Mouse (Mus musculus) embryonic facial prominence, embryonic 12.5 days (tissue): Measurements from ENCODE around the gene Fzd10. TPM values are rescaled to one million over a fixed set of nuclear protein-coding genes. Genes with fewer than 3 reads are reported as not detected.

ENCODE experiments used
- ATAC-seq: fragments of 200-750 bp; cut with Nextera tagmentation; 2 replicates; pipeline ENCODE4 v1.8.0; 2017; ENCODE audit not compliant: insufficient number of reproducible peaks, insufficient read depth, low FRiP score, low TSS enrichment
- H3K27ac ChIP-seq: fragments of 300-500 bp; sonication (generic); 2 replicates; pipeline ENCODE4 v1.5.1; 2016; ENCODE audit warnings: mild to moderate bottlenecking
- H3K27me3 ChIP-seq: fragments of 300-500 bp; sonication (generic); 2 replicates; pipeline ENCODE4 v1.6.1; 2016; ENCODE audit warnings: mild to moderate bottlenecking, moderate library complexity
- H3K36me3 ChIP-seq: fragments of 300-500 bp; sonication (generic); 2 replicates; pipeline ENCODE4 v1.6.1; 2016; ENCODE audit warnings: mild to moderate bottlenecking
- H3K4me1 ChIP-seq: fragments of 300-500 bp; sonication (generic); 2 replicates; pipeline ENCODE4 v1.6.1; 2016
- H3K4me2 ChIP-seq: fragments of 300-500 bp; sonication (generic); replicated peaks from 2 replicates; pipeline ENCODE4 v1.6.1; 2016; ENCODE audit warnings: mild to moderate bottlenecking, moderate library complexity
- H3K4me3 ChIP-seq: fragments of 300-500 bp; sonication (generic); 2 replicates; pipeline ENCODE4 v1.5.1; 2016; ENCODE audit warnings: mild to moderate bottlenecking
- H3K9ac ChIP-seq: fragments of 300-500 bp; sonication (generic); 2 replicates; pipeline ENCODE4 v1.6.1; 2016; ENCODE audit warnings: mild to moderate bottlenecking, moderate library complexity
- H3K9me3 ChIP-seq: fragments of 300-500 bp; sonication (generic); 2 replicates; pipeline ENCODE4 v1.6.1; 2016; ENCODE audit warnings: mild to moderate bottlenecking, moderate library complexity
- WGBS: fragments of 180-500 bp; shearing (Covaris S2); methylation state at CpG from one replicate; pipeline ENCODE4 v1.1.7; 2016; 5-methylcytosine and 5-hydroxymethylcytosine counted together
- polyA plus RNA-seq: library from polyadenylated mRNA; unstranded; fragments of >200 nt; fragmentation: Nextera tagmentation; extraction: Ambion mirVana; gene quantifications from 2 replicates; pipeline ENCODE4 v1.2.1, GENCODE M21; 2016

The Fzd10 gene
- 8.1 and 8.2 TPM in 2 replicates for polyA plus RNA-seq

DNA sequence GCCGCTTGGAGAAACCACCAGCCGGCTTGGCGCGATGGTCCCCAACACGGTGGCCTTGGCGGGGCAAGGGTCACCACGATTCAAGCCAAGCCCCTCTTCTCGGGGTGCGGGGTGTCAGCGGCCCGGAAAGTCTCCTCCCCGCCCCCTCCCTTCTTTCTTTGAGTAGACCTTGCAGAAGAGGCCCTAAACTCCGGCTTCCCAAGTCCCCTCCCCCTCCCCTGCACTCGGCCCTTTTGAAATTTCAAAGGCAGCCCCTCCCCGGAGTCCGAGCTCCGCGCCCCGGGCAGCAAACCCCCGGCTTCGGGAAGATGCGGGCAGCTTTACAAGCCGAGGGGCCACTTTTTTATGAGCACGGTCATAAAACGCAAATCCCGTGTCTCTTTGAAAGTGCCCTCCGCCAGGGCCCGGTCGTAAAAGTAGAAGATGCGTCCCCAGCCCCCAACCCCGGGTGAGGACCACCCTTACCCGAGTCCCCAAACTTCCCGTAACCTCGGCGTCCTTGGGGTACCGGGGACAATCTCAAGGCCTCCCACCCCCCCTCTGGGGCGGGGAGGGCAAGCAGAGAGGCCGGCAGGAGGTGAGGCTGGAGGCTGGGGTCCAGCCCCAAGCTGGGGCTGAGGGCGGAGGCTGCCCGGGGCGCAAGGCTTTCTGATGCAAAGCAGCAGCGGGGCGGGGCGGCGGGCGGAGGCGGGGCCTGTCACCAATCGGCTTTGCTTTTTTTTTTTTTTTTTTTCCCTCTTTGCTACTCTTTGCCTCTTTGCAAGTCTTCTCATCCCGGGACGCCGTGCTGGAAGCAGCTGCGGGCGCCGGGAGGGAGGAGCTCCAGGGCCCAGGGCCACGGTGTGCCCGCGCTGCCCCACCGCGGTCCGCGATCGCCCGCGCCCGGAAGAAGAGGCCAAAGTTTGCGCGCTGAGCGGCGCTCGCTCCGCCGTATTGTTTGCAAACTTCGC, at the start of gene Fzd10:
Fzd10 (plus strand) TSS at position 773 of the 950 bp plus-strand sequence.
- WGBS: under 1% methylated on average over 64 of the region's 73 CpGs
- H3K4me2 ChIP-seq: peak within 1 kb of the TSS; percentile 92
- 0 out of 2 replicates have a peak, but pooled peaks have one; percentile 17 for ATAC-seq
- H3K27me3 ChIP-seq: peaks cover 35% of the 10 kb centered on the region
- peak within 1 kb of the TSS; percentile 79 for H3K4me3 ChIP-seq
- no peaks in the 10 kb centered on the region for H3K9me3 ChIP-seq
- H3K27ac ChIP-seq: peak within 1 kb of the TSS; percentile 96
- H3K9ac ChIP-seq: peak within 1 kb of the TSS; percentile 83
- no peaks in the 10 kb centered on the region for H3K36me3 ChIP-seq
- H3K4me1 ChIP-seq: peaks cover 42% of the 10 kb centered on the region

DNA sequence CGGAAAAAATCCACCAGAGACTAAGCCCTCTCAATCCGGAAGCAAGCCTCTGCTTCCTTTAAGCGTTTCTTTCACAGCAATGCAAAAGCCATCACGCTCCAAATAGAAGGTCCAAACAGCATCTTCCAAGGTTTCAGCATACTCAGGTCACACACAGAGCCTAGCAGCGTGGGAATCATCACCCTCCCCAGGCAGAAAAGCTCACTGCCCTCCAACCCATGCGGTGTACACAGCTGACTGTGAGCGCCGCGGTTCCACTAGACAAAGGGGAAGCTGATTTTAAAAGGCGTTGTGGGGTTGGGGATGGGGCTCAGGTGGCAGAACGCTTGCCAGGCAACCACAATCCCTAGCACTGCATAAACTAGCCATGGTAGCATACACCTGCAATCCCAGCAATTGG, 49.2 kb upstream of the Fzd10 start:
- WGBS: 7% methylated on average over 11 of the region's 11 CpGs
- Histone ChIP-seq H3K9me3 (no peaks in the 10 kb centered on the region), H3K9ac (no peak overlapping the region), H3K4me3 (no peak overlapping the region), H3K27ac (no peak overlapping the region), H3K36me3 (no peaks in the 10 kb centered on the region), H3K4me2 (peak overlapping the region; percentile 36), H3K27me3 (peaks cover 22% of the 10 kb centered on the region), H3K4me1 (0 out of 2 replicates have a peak, but pooled peaks cover 6% of the 10 kb centered on the region)
- ATAC-seq: no peak

DNA sequence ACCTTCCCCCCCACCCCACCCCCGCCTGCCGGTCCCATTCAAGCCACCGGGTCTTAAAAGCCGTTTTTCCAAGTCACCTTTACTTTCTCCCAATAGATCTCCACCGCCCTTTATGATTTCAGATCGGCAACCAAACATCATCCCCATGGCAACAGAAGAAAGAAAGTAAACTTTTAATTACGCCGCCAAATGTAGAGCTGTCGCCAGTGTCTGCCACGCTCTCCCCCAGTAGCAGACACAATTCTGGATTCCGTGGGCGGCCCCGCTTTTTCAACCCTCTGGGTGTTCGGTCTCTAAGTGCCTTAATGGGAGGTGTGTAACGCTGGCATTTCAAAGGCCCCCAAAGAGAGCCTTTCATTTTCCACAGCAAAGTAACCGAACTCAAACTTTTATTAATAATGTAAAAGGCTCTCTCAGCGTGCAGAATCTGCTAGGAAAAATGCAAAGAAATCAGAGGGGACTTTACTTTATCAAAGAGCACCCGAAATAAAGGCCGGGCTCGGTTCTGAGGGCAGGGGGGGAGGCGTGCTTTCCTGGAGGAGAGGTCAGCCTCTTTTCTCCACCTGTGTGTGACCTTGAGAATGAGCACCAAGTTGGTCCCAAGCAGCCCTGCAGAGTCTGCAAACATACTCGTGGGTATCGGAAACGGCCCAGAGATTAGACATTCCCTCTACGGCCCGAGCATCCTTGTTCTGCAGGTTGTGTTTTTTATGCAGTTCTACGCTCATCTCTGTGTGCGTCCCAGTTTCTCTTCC, 48.3 kb upstream of the Fzd10 start:
- 10% methylated on average over 28 of the region's 28 CpGs for WGBS
- Histone ChIP-seq H3K36me3 (no peaks in the 10 kb centered on the region), H3K27me3 (peaks cover 22% of the 10 kb centered on the region), H3K9me3 (no peaks in the 10 kb centered on the region), H3K4me1 (0 out of 2 replicates have a peak, but pooled peaks cover 6% of the 10 kb centered on the region), H3K4me2 (peak overlapping the region; percentile 38), H3K27ac (no peak overlapping the region), H3K4me3 (peak overlapping the region; percentile 23), H3K9ac (no peak overlapping the region)
- ATAC-seq: no peak

DNA sequence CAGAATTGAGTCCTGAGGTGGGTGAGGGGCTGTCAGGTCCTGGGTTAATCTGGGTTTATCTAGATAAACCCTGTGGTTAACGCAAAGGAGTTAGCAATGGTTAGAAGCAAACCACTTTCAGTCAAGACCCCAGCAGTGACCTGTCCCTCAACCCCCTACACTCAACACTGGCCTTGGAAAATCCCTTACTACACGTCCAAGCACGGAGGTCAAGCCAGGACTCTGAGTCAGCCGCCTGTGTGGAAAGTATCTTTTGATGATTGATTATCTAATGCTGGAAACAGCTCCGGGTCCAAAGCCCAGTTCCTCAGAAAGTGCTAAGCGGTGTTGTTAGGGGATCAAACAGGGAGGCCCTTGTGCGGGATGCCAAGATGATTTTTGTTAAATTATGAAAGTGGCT, 42.5 kb upstream of the Fzd10 start:
- Histone ChIP-seq H3K4me1 (no peaks in the 10 kb centered on the region), H3K27ac (no peak overlapping the region), H3K27me3 (no peaks in the 10 kb centered on the region), H3K4me2 (no peak overlapping the region), H3K9ac (no peak overlapping the region), H3K36me3 (no peaks in the 10 kb centered on the region), H3K4me3 (no peak overlapping the region), H3K9me3 (no peaks in the 10 kb centered on the region)
- no peak for ATAC-seq
- 46% methylated on average over 7 of the region's 7 CpGs for WGBS

DNA sequence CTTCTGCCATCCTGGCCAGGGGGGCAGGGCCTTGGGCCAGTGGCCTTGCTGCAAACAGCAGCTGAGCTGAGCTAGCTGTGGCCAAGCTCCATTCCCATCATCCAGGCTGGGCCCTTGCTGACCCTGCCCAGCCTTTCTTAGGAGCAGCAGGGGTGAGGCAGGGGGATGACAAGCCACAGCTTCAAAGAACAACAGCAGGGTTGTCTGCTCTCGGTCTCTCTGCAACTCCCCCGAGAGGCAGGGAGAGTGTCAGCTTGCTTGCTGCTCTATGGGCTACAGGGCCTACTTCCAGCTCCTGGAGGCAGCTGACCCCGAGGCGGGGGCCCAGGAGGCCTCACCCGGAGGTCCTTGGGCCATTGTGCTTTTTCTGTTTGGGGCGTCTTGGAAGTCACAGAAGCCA, 33.3 kb upstream of the Fzd10 start:
- Histone ChIP-seq H3K9me3 (no peaks in the 10 kb centered on the region), H3K4me3 (no peak overlapping the region), H3K4me2 (no peak overlapping the region), H3K9ac (no peak overlapping the region), H3K4me1 (peaks cover 14% of the 10 kb centered on the region), H3K36me3 (no peaks in the 10 kb centered on the region), H3K27me3 (no peaks in the 10 kb centered on the region), H3K27ac (no peak overlapping the region)
- no peak for ATAC-seq
- WGBS: 13% methylated on average over 6 of the region's 6 CpGs

DNA sequence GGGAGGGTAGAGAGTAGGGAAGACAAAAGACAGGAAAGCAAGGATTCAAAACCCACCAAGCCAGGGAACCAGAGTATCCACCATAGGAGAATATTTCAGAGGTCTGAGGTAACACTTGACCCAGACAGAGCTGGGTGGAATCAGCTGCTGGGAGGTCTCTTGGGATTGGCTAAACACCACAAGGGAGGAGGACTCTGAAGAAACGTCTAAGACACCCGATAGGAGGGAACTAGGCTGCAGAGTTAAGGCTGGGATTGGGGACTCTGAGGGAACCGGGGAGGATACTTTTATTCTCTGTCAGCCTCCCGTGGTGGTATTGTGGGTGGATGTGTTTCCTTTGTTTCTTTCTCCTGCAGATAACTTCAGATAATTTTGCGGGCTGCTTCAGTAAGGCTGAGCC, 31.7 kb upstream of the Fzd10 start:
- Histone ChIP-seq H3K9ac (no peak overlapping the region), H3K4me1 (peaks cover 14% of the 10 kb centered on the region), H3K36me3 (no peaks in the 10 kb centered on the region), H3K4me2 (no peak overlapping the region), H3K27ac (no peak overlapping the region), H3K9me3 (no peaks in the 10 kb centered on the region), H3K4me3 (no peak overlapping the region), H3K27me3 (no peaks in the 10 kb centered on the region)
- no peak for ATAC-seq
- WGBS: 45% methylated on average over 5 of the region's 5 CpGs

DNA sequence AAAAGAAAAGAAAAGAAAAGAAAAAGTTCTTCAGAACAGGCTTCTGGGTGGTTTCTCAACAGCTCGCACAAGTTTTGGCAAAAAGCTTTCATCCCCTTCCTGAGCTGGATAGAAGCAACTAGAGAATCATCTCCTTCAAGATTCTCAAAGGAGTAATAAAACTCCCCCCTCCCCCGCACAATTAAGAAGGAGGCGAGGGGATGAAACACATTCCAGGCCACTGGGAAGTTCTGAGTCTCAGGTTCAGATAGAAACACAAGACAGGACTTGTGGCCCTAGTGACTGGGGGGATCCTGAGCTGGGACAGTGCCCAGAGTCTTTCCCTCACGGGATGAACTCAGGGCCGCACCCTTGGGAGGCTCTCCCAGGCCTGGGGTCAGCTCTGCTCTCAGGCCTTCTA, 30.6 kb upstream of the Fzd10 start:
- 55% methylated on average over 5 of the region's 5 CpGs for WGBS
- H3K27me3 ChIP-seq: no peaks in the 10 kb centered on the region
- H3K4me1 ChIP-seq: peaks cover 14% of the 10 kb centered on the region
- no peak overlapping the region for H3K4me3 ChIP-seq
- no peaks in the 10 kb centered on the region for H3K36me3 ChIP-seq
- no peak overlapping the region for H3K9ac ChIP-seq
- no peak for ATAC-seq
- H3K4me2 ChIP-seq: no peak overlapping the region
- no peaks in the 10 kb centered on the region for H3K9me3 ChIP-seq
- no peak overlapping the region for H3K27ac ChIP-seq

DNA sequence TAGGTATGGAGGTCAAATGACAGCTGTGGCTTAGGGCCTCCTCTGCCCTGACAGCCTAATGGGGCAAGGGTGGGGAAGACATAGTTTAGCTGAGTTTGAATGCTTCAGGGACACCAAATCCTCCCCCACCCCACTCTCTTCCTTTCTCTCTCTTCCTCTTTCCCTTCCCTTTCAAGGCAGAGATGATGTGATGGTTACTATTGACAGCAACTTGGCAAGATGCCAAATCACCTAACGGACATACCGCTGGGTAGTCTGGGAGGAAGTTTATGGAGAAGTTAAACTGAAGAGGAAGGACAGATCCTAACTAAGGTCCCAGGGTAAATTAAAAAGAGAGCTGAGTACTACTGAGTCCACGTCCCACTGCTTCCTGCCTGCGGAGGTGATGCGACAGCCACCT, 29.8 kb upstream of the Fzd10 start:
- Histone ChIP-seq H3K9me3 (no peaks in the 10 kb centered on the region), H3K9ac (no peak overlapping the region), H3K27me3 (no peaks in the 10 kb centered on the region), H3K27ac (no peak overlapping the region), H3K36me3 (no peaks in the 10 kb centered on the region), H3K4me2 (no peak overlapping the region), H3K4me1 (peaks cover 14% of the 10 kb centered on the region), H3K4me3 (no peak overlapping the region)
- 80% methylated on average over 5 of the region's 5 CpGs for WGBS
- ATAC-seq: no peak

DNA sequence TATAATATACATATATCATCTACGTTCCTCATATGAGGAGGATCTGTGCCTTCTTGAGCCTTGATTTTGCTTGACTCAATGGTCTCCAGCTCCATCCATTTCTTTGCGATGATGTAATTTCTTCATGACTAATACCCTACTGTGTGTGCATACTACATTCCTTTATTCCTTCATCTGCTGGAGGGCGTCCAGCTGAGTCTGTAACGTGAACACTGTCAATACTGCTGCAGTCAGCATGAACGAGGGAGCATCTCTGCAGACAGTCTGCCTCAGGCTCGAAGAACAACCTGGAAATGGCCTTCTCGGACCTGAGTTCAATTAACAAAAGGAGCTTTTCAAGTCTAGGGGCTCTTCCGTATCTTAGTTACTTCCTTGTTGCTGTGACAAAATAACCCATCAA, 28.9 kb upstream of the Fzd10 start:
- Histone ChIP-seq H3K27ac (no peak overlapping the region), H3K4me2 (no peak overlapping the region), H3K4me1 (peaks cover 14% of the 10 kb centered on the region), H3K36me3 (no peaks in the 10 kb centered on the region), H3K27me3 (no peaks in the 10 kb centered on the region), H3K9me3 (no peaks in the 10 kb centered on the region), H3K4me3 (no peak overlapping the region), H3K9ac (no peak overlapping the region)
- 60% methylated on average over 8 of the region's 8 CpGs for WGBS
- no peak for ATAC-seq

DNA sequence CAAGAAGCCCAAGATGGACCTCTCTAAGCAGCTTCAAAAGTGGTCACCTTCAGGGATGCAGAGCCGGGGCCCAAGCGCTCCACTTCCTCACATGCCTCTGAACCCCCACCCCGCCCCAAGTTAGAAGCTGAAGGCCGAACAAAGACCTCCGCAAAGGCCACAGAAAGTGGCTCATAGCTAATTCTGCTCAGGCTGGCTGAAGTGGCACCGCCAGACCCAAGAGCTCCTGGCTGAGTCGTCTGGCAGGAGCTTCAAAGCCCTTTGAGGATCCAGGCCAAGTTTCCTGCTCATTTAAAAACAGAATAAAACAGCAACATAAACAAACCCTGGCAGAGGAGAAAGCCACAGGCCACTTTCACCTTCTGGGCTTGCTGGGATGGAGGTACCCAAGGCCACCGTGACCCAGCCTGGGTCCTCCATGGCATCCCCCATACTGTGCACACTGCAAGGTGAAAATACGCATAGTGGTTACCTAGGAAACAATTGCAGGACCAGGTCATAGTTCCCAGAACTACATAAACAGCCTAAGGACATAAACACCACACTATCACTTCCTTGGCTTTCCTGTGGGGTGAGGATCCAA, 24.6 kb upstream of the Fzd10 start:
- ATAC-seq: no peak
- no peak overlapping the region for H3K4me2 ChIP-seq
- H3K36me3 ChIP-seq: no peaks in the 10 kb centered on the region
- H3K9ac ChIP-seq: no peak overlapping the region
- H3K27ac ChIP-seq: no peak overlapping the region
- H3K27me3 ChIP-seq: no peaks in the 10 kb centered on the region
- no peak overlapping the region for H3K4me3 ChIP-seq
- peaks cover 4% of the 10 kb centered on the region; the same call in 1 of the 2 replicates for H3K4me1 ChIP-seq
- WGBS: 75% methylated on average over 9 of the region's 9 CpGs
- H3K9me3 ChIP-seq: no peaks in the 10 kb centered on the region

DNA sequence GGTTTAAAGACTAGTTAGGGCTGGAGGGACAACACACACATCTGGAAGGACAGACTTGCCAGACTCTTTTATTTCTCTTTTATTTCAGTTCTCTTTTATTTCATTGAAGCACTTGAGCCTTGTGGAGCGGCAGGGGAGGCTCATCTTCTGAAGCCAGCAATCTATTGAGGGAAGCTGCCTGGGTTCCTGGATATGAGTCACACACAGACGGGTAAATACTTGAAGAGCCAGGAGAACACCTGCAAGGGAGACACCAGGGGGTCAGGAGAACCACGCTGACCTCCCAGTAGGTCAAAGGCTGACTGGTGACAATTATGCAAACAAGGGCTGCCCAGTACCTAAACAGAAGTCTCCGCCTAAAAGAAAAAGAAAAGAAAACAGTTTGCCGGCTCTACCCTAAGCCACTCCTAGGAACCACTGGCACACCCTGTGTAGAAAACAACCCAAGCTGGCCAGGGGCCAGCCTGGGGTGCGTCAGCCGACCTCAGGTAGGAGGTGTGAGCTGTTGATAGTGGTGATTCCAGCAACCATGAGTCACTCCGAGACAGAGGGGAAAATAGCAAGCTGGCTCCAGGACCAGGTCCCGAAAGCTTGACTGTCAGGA, 21.5 kb upstream of the Fzd10 start:
- WGBS: 30% methylated on average over 9 of the region's 9 CpGs
- Histone ChIP-seq H3K9ac (no peak overlapping the region), H3K4me2 (no peak overlapping the region), H3K27ac (no peak overlapping the region), H3K9me3 (no peaks in the 10 kb centered on the region), H3K4me1 (peaks cover 17% of the 10 kb centered on the region; the same call in 1 of the 2 replicates), H3K27me3 (no peaks in the 10 kb centered on the region), H3K4me3 (no peak overlapping the region), H3K36me3 (no peaks in the 10 kb centered on the region)
- no peak for ATAC-seq
